Mouse (Mus musculus): ENCODE data around the gene Specc1. TPM values are rescaled to one million over a fixed set of nuclear protein-coding genes. Genes with fewer than 3 reads are reported as not detected.

Gene Specc1
- total and polyA plus RNA-seq, 3 experiments = 2.5 to 5.8 TPM; not detected in 1

DNA sequence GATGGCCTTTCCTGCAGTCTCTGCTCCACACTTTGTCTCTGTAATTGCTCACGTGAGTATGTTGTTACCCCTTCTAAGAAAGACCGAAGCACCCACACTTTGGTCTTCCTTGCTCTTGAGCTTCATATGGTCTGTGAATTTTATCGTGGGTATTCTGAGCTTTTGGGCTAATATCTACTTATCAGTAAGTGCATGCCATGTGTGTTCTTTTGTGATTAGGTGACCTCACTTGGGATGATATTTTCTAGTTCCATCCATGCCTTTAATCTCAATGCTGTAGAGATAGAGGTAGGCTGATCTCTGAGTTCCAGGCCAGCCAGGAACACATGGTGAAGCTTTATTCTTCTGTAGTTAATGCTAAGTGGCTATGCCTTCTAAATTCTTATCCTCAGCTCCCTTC lies 207.8 kb downstream of the Specc1 start (continued):
- no peak for TF ChIP-seq GABPA (IDR thresholded peaks at IDR 0.05; ENCODE audit: low read depth, low read length)

GRCm38 (mm10) chr11:62166503-62166902 lies 209.9 kb downstream of the Specc1 start:
- Histone ChIP-seq H3K9ac (ENCODE audit: control insufficient read depth, low read depth, low read length, poor library complexity, severe bottlenecking) (no peak overlapping the region), H3K36me3 (ENCODE audit: control insufficient read depth in 1 of 2, insufficient read depth in 2 of 2, low read length in 2 of 2) (peaks cover 0 to 21% of the 10 kb centered on the region in 2 experiments; a peak in 2 of 4 replicates)
- TF ChIP-seq ZMIZ1 (IDR thresholded peaks at IDR 0.05; ENCODE audit: low read depth, low read length) (no peak), E2F4 (IDR thresholded peaks at IDR 0.05; ENCODE audit: borderline replicate concordance, low read depth, low read length) (no peak), MXI1 (IDR thresholded peaks at IDR 0.05; ENCODE audit: low read depth, low read length) (no peak), MAZ (IDR thresholded peaks at IDR 0.05; ENCODE audit: low read depth, low read length) (no peak), RCOR1 (IDR thresholded peaks at IDR 0.05; ENCODE audit: low read depth, low read length) (0 out of 2 replicates have a peak, but pooled peaks have one; percentile 22), CHD2 (IDR thresholded peaks at IDR 0.05; ENCODE audit: low read length) (no peak), POLR2A (IDR thresholded peaks at IDR 0.05; ENCODE audit: control insufficient read depth in 1 of 2, insufficient read depth in 1 of 2, low read depth in 1 of 2, low read length in 2 of 2, poor library complexity in 1 of 2) (no peak), ETS1 (IDR thresholded peaks at IDR 0.05; ENCODE audit: low read depth, low read length) (peak; percentile 53), ZKSCAN1 (IDR thresholded peaks at IDR 0.05; ENCODE audit: low read depth, low read length) (no peak), EP300 (IDR thresholded peaks at IDR 0.05; ENCODE audit: low read depth in 1 of 2, low read length in 2 of 2) (peak in 1 of 2 experiments; percentile 79; a peak in 3 of 4 replicates), TAL1 (IDR thresholded peaks at IDR 0.05; ENCODE audit: low read length) (no peak), SMC3 (IDR thresholded peaks at IDR 0.05; ENCODE audit: low read depth, low read length) (no peak), GATA1 (IDR thresholded peaks at IDR 0.05; ENCODE audit: low read depth, low read length) (peak; percentile 48), TCF12 (IDR thresholded peaks at IDR 0.05; ENCODE audit: low read depth, low read length) (peak; percentile 74; the same call in 1 of the 2 replicates), ZC3H11A (IDR thresholded peaks at IDR 0.05; ENCODE audit: low read depth, low read length) (no peak), CHD1 (IDR thresholded peaks at IDR 0.05; ENCODE audit: low read depth, low read length) (no peak)

DNA sequence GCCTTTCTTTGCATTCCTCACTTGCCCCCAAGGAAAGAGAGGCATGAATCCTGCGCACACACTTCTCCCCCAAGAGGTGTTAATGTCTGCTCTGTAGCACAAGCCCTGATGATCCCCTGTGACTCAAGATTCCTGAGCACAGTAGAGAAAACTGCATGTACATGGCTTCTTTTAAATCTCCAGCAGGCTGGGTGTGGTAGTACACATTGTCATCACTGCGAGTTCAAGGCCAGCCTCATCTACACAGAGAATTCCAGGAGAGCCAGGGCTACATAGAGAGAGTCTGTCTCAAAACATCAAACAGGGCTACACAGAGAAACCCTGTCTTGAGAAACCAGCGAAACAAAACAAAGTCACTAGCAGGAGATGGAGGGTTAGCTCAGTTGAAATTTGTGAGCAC lies 211.6 kb downstream of the Specc1 start:
- H3K79me2 ChIP-seq (ENCODE audit: control insufficient read depth, insufficient read depth, low read length, poor library complexity) = no peaks in the 10 kb centered on the region
- no peak overlapping the region for H3K27ac ChIP-seq (ENCODE audit: control insufficient read depth, low read depth, low read length)
- no peaks in the 10 kb centered on the region for H3K9me3 ChIP-seq (replicated peaks; ENCODE audit: insufficient read depth, low read length)
- H3K4me1 ChIP-seq (ENCODE audit: control insufficient read depth in 1 of 2, insufficient read depth in 2 of 2, low read length in 2 of 2) = peaks cover 20 to 28% of the 10 kb centered on the region in 2 experiments
- DNase-seq (ENCODE audit: low read depth, low spot score) = no peak
- no peak overlapping the region for H3K4me3 ChIP-seq (ENCODE audit: control insufficient read depth in 1 of 2, insufficient read depth in 1 of 2, low read depth in 2 of 2, low read length in 2 of 2)
- no peak overlapping the region for H3K9ac ChIP-seq (ENCODE audit: control insufficient read depth, low read depth, low read length, poor library complexity, severe bottlenecking)
- no peaks in the 10 kb centered on the region for H3K27me3 ChIP-seq (ENCODE audit: control insufficient read depth in 1 of 2, insufficient read depth in 2 of 2, low read length in 2 of 2)
- H3K36me3 ChIP-seq (ENCODE audit: control insufficient read depth in 1 of 2, insufficient read depth in 2 of 2, low read length in 2 of 2) = peaks cover 0 to 21% of the 10 kb centered on the region in 2 experiments; a peak in 2 of 4 replicates
- TF ChIP-seq USF2 (IDR thresholded peaks at IDR 0.05; ENCODE audit: borderline replicate concordance in 1 of 2, insufficient read depth in 1 of 2, low read depth in 1 of 2, low read length in 2 of 2) (no peak), EP300 (IDR thresholded peaks at IDR 0.05; ENCODE audit: low read depth in 1 of 2, low read length in 2 of 2) (no peak), MYB (IDR thresholded peaks at IDR 0.05; ENCODE audit: low read depth, low read length) (no peak), UBTF (IDR thresholded peaks at IDR 0.05; ENCODE audit: borderline replicate concordance, insufficient read depth, low read depth, low read length) (no peak), CHD2 (IDR thresholded peaks at IDR 0.05; ENCODE audit: low read length) (no peak), ELF1 (IDR thresholded peaks at IDR 0.05; ENCODE audit: low read depth, low read length) (no peak), TAL1 (IDR thresholded peaks at IDR 0.05; ENCODE audit: low read length) (no peak), HCFC1 (IDR thresholded peaks at IDR 0.05; ENCODE audit: low read depth, low read length) (no peak), SMC3 (IDR thresholded peaks at IDR 0.05; ENCODE audit: low read depth, low read length) (no peak), POLR2AphosphoS2 (IDR thresholded peaks at IDR 0.05; ENCODE audit: low read length) (no peak), ZC3H11A (IDR thresholded peaks at IDR 0.05; ENCODE audit: low read depth, low read length) (no peak), NRF1 (IDR thresholded peaks at IDR 0.05; ENCODE audit: insufficient read depth, low read depth, low read length, poor library complexity, severe bottlenecking) (no peak), MXI1 (IDR thresholded peaks at IDR 0.05; ENCODE audit: low read depth, low read length) (no peak), JUND (IDR thresholded peaks at IDR 0.05; ENCODE audit: low read depth, low read length) (no peak), GATA1 (IDR thresholded peaks at IDR 0.05; ENCODE audit: low read depth, low read length) (no peak), RAD21 (IDR thresholded peaks at IDR 0.05; ENCODE audit: low read depth, low read length) (no peak)

More at GRCm38 (mm10) chr11:62166503-62166902, 209.9 kb downstream of the Specc1 start:
- H3K79me2 ChIP-seq (ENCODE audit: control insufficient read depth, insufficient read depth, low read length, poor library complexity) = no peaks in the 10 kb centered on the region
- H3K27ac ChIP-seq (ENCODE audit: control insufficient read depth, low read depth, low read length) = no peak overlapping the region
- peak; percentile 32 for DNase-seq (ENCODE audit: low read depth, low spot score)
- H3K9me3 ChIP-seq (replicated peaks; ENCODE audit: insufficient read depth, low read length) = no peaks in the 10 kb centered on the region
- H3K4me3 ChIP-seq (ENCODE audit: control insufficient read depth in 1 of 2, insufficient read depth in 1 of 2, low read depth in 2 of 2, low read length in 2 of 2) = no peak overlapping the region
- peaks cover 20 to 28% of the 10 kb centered on the region in 2 experiments for H3K4me1 ChIP-seq (ENCODE audit: control insufficient read depth in 1 of 2, insufficient read depth in 2 of 2, low read length in 2 of 2)
- H3K27me3 ChIP-seq (ENCODE audit: control insufficient read depth in 1 of 2, insufficient read depth in 2 of 2, low read length in 2 of 2) = no peaks in the 10 kb centered on the region
